9 mouse cellular contexts compared by ENCODE assay signal in the genomic region with DNA sequence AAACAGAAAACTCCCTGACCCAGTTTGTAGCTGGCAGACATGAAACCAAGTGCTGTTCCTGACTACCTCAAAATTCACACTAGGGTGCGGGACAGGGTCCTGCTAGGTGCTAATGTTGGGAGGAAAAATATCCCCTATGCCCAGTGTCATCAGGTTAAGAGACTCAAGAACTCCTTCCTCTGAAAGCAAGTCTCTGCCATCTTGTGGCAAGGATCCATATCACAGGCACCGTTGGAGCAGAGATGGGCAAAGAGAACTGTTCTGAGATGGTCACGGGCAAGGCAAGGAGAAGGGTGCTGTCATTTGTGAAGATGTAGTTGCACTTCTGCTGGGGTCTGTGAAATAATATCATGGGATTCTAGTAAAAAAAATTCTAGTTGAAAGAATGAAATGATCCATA. TPM values are rescaled to one million over a fixed set of nuclear protein-coding genes. Genes with fewer than 3 reads are reported as not detected.
DNase-seq lines count a peak whose midpoint lies in the region; ATAC-seq lines count a peak whose summit lies in the region.
"Had no signal": no experiment of that assay in that cellular context is flagged by ENCODE, and none has a peak within 500 bp of the region (broad histone marks: within the 10 kb centered on the region; RNA-seq: fewer than 3 reads in every experiment).

No protein-coding gene starts in this region.

- WGBS in embryonic facial prominence, embryonic 11.5 days: 52% methylated on average over 3 of the region's 3 CpGs
- 53% methylated on average over 3 of the region's 3 CpGs for WGBS in embryonic facial prominence, embryonic 10.5 days
- WGBS in lung, embryonic 16.5 days: 31% methylated on average over 3 of the region's 3 CpGs

- no peak overlapping the region for H3K4me2 ChIP-seq in embryonic facial prominence, embryonic 11.5 days (ENCODE audit: low read depth, low read length)
- H3K4me2 ChIP-seq in lung, embryonic 16.5 days (ENCODE audit: low read depth, low read length): no peak overlapping the region
- H3K4me2 ChIP-seq: midbrain, embryonic 12.5 days had no signal

- H3K4me1 ChIP-seq in embryonic facial prominence, embryonic 11.5 days (ENCODE audit: control insufficient read depth, insufficient read depth, low read length): no peaks in the 10 kb centered on the region
- H3K4me1 ChIP-seq in embryonic facial prominence, embryonic 10.5 days: no peaks in the 10 kb centered on the region
- no peaks in the 10 kb centered on the region for H3K4me1 ChIP-seq in lung, embryonic 16.5 days (replicated peaks; ENCODE audit: control insufficient read depth, insufficient read depth, low read length)
- H3K4me1 ChIP-seq: midbrain, embryonic 12.5 days had no signal

- no peak overlapping the region for H3K27ac ChIP-seq in embryonic facial prominence, embryonic 11.5 days (replicated peaks; ENCODE audit: low read depth, low read length)
- no peak overlapping the region for H3K27ac ChIP-seq in embryonic facial prominence, embryonic 10.5 days (replicated peaks)
- no peak overlapping the region for H3K27ac ChIP-seq in lung, embryonic 16.5 days (ENCODE audit: low read length)
- H3K27ac ChIP-seq: midbrain, embryonic 12.5 days had no signal

- DNase-seq in embryonic facial prominence, embryonic 11.5 days (ENCODE audit: low spot score): peak; percentile 48
- no peak for DNase-seq in embryonic facial prominence, embryonic 10.5 days (ENCODE audit: low spot score)
- peak; percentile 16 for DNase-seq in ovary, postnatal 36 days (ENCODE audit: low spot score)
- DNase-seq in ovary, postnatal 10 days (ENCODE audit: low spot score): no peak
- peak; percentile 64 for DNase-seq in kidney, postnatal 10 days
- peak; percentile 58 for DNase-seq in testis, postnatal 10 days (ENCODE audit: low spot score)

- H3K9me3 ChIP-seq in embryonic facial prominence, embryonic 11.5 days (replicated peaks; ENCODE audit: control insufficient read depth, low read length): no peaks in the 10 kb centered on the region
- no peaks in the 10 kb centered on the region for H3K9me3 ChIP-seq in embryonic facial prominence, embryonic 10.5 days
- H3K9me3 ChIP-seq in lung, embryonic 16.5 days (ENCODE audit: control insufficient read depth, low read length): no peaks in the 10 kb centered on the region
- H3K9me3 ChIP-seq: midbrain, embryonic 12.5 days had no signal

- H3K4me3 ChIP-seq in embryonic facial prominence, embryonic 11.5 days (ENCODE audit: low read depth, low read length): no peak overlapping the region
- H3K4me3 ChIP-seq in embryonic facial prominence, embryonic 10.5 days: no peak overlapping the region
- H3K4me3 ChIP-seq in lung, embryonic 16.5 days (ENCODE audit: low read length): no peak overlapping the region
- H3K4me3 ChIP-seq: midbrain, embryonic 12.5 days had no signal

- H3K36me3 ChIP-seq in embryonic facial prominence, embryonic 11.5 days (replicated peaks; ENCODE audit: control insufficient read depth, insufficient read depth, low read depth, low read length): no peaks in the 10 kb centered on the region
- H3K36me3 ChIP-seq in embryonic facial prominence, embryonic 10.5 days (replicated peaks): no peaks in the 10 kb centered on the region
- H3K36me3 ChIP-seq in lung, embryonic 16.5 days (ENCODE audit: control insufficient read depth, insufficient read depth, low read length): no peaks in the 10 kb centered on the region
- H3K36me3 ChIP-seq: midbrain, embryonic 12.5 days had no signal

- no peak for ATAC-seq in embryonic facial prominence, embryonic 11.5 days (replicated peaks; ENCODE audit: insufficient number of reproducible peaks, low FRiP score, low TSS enrichment, low read depth)
- peak; percentile 72 for ATAC-seq in common myeloid progenitor, adult 5-6 weeks (replicated peaks; ENCODE audit: low read depth, poor library complexity, severe bottlenecking)
- peak; percentile 20; the same call in 1 of the 2 replicates for ATAC-seq in lung, embryonic 16.5 days (ENCODE audit: low read depth)

- H3K27me3 ChIP-seq in embryonic facial prominence, embryonic 11.5 days (ENCODE audit: control insufficient read depth, insufficient read depth, low read length): no peaks in the 10 kb centered on the region
- H3K27me3 ChIP-seq in embryonic facial prominence, embryonic 10.5 days (replicated peaks; ENCODE audit: low read depth, poor library complexity, severe bottlenecking): no peaks in the 10 kb centered on the region
- H3K27me3 ChIP-seq in lung, embryonic 16.5 days (ENCODE audit: control insufficient read depth, insufficient read depth, low read depth, low read length): no peaks in the 10 kb centered on the region
- H3K27me3 ChIP-seq: midbrain, embryonic 12.5 days had no signal

- H3K9ac ChIP-seq in embryonic facial prominence, embryonic 11.5 days (replicated peaks; ENCODE audit: low read length): no peak overlapping the region
- H3K9ac ChIP-seq in lung, embryonic 16.5 days (ENCODE audit: low read length): no peak overlapping the region
- H3K9ac ChIP-seq: midbrain, embryonic 12.5 days had no signal

RNA-seq across cellular contexts. Expression of a gene that starts 44.9 kb away (rescaled TPM):
- polyA plus RNA-seq in embryonic facial prominence, embryonic 11.5 days (2014; fragmentation: Nextera tagmentation; extraction: Ambion mirVana): 16.1 and 18.4 TPM in 2 replicates
- 12.6 and 12.7 TPM in 2 replicates for polyA plus RNA-seq in embryonic facial prominence, embryonic 10.5 days (2016; fragmentation: Nextera tagmentation; extraction: Ambion mirVana)
- total RNA-seq in common myeloid progenitor, adult 5-6 weeks (2017): 4.6 and 6.0 TPM in 2 replicates
- 6.5 and 7.1 TPM in 2 replicates for polyA plus RNA-seq in lung, embryonic 16.5 days (2015; fragmentation: Nextera tagmentation; extraction: Ambion mirVana)

Comparison
In these comparisons a context has a peak if more than half of its experiments do, and no peak if none do; other contexts are left out.
1. DNase-seq: peak in embryonic facial prominence, embryonic 11.5 days (single experiment), ovary, postnatal 36 days (single experiment), kidney, postnatal 10 days (single experiment) and testis, postnatal 10 days (single experiment); none in embryonic facial prominence, embryonic 10.5 days (single experiment) and ovary, postnatal 10 days (single experiment).